Mouse (Mus musculus) myocyte (in vitro differentiated cells): ENCODE measurements around the gene Zfp280b. TPM values are rescaled to one million over a fixed set of nuclear protein-coding genes. Genes with fewer than 3 reads are reported as not detected.

Experiments
- H3K27me3 ChIP-seq: one replicate; pipeline ENCODE4 v1.6.1; 2011; ENCODE audit not compliant: control insufficient read depth, insufficient read depth, insufficient read length
- H3K36me3 ChIP-seq: one replicate; pipeline ENCODE4 v1.6.1; 2011; ENCODE audit not compliant: control insufficient read depth, insufficient read depth
- H3K4me2 ChIP-seq: one replicate; pipeline ENCODE4 v1.6.1; 2011; ENCODE audit warnings: low read depth, control low read depth
- H3K4me3 ChIP-seq: one replicate; pipeline ENCODE4 v1.5.1; 2011; ENCODE audit warnings: mild to moderate bottlenecking, control low read depth, moderate library complexity
- H3K79me2 ChIP-seq: one replicate; pipeline ENCODE4 v1.6.1; 2011; ENCODE audit not compliant: control insufficient read depth, insufficient read depth
- H3ac ChIP-seq: one replicate; pipeline ENCODE4 v1.6.1; 2011; ENCODE audit not compliant: control insufficient read depth, insufficient read length
- CEBPB ChIP-seq: IDR thresholded peaks from 2 replicates; pipeline ENCODE4 v1.6.1; 2011; ENCODE audit warnings: mild to moderate bottlenecking, moderate library complexity; ENCODE audit not compliant: poor library complexity, insufficient read depth, severe bottlenecking
- E2F4 ChIP-seq: IDR thresholded peaks from one replicate; pipeline ENCODE4 v1.6.1; 2011; ENCODE audit warnings: mild to moderate bottlenecking, control low read depth, moderate library complexity; ENCODE audit not compliant: insufficient read depth
- MAX ChIP-seq: IDR thresholded peaks from one replicate; pipeline ENCODE4 v1.6.1; 2011; ENCODE audit warnings: low read depth, mild to moderate bottlenecking, control low read depth
- MYOD1 ChIP-seq, 3 experiments: IDR thresholded peaks; one replicate each; pipeline ENCODE4 v1.6.1; 2011; ENCODE audit warnings: control low read depth in 2 of 3, low read depth in 2 of 3, mild to moderate bottlenecking in 2 of 3, moderate library complexity in 1 of 3; ENCODE audit not compliant: insufficient read length in 2 of 3, control insufficient read depth in 1 of 3
- MYOG ChIP-seq, 3 experiments: IDR thresholded peaks; one replicate each; pipeline ENCODE4 v1.6.1; 2011; ENCODE audit warnings: control low read depth in 2 of 3, low read depth in 2 of 3, mild to moderate bottlenecking in 2 of 3; ENCODE audit not compliant: insufficient read length in 2 of 3, control insufficient read depth in 1 of 3, insufficient read depth in 1 of 3
- POLR2A ChIP-seq: IDR thresholded peaks from one replicate; pipeline ENCODE4 v1.6.1; 2011; ENCODE audit warnings: low read depth, mild to moderate bottlenecking, control low read depth, moderate library complexity; ENCODE audit not compliant: insufficient read length
- POLR2AphosphoS2 ChIP-seq: IDR thresholded peaks from one replicate; pipeline ENCODE4 v1.6.1; 2011; ENCODE audit warnings: low read depth, control low read depth; ENCODE audit not compliant: insufficient read length
- REST ChIP-seq: IDR thresholded peaks from one replicate; pipeline ENCODE4 v1.6.1; 2011; ENCODE audit warnings: mild to moderate bottlenecking, control low read depth, moderate library complexity; ENCODE audit not compliant: insufficient read depth, insufficient read length
- SRF ChIP-seq: IDR thresholded peaks from one replicate; pipeline ENCODE4 v1.6.1; 2011; ENCODE audit warnings: low read depth; ENCODE audit not compliant: control insufficient read depth, insufficient read length
- TCF12 ChIP-seq: IDR thresholded peaks from one replicate; pipeline ENCODE4 v1.6.1; 2011; ENCODE audit warnings: mild to moderate bottlenecking, control low read depth; ENCODE audit not compliant: poor library complexity, insufficient read depth, severe bottlenecking
- TCF3 ChIP-seq: IDR thresholded peaks from one replicate; pipeline ENCODE4 v1.6.1; 2011; ENCODE audit warnings: low read depth, control low read depth; ENCODE audit not compliant: insufficient read length
- USF1 ChIP-seq: IDR thresholded peaks from one replicate; pipeline ENCODE4 v1.6.1; 2011; ENCODE audit warnings: low read depth, mild to moderate bottlenecking, control low read depth, moderate library complexity
- polyA plus RNA-seq: library from polyadenylated mRNA; unstranded; fragments of >200 nt; fragmentation: generic; extraction: Trizol; gene quantifications from one replicate; pipeline ENCODE4 v1.2.1, GENCODE M21; 2012; ENCODE audit warnings: missing spikeins

Zfp280b gene
- polyA plus RNA-seq, 1 experiment, result 5.7 TPM

DNA sequence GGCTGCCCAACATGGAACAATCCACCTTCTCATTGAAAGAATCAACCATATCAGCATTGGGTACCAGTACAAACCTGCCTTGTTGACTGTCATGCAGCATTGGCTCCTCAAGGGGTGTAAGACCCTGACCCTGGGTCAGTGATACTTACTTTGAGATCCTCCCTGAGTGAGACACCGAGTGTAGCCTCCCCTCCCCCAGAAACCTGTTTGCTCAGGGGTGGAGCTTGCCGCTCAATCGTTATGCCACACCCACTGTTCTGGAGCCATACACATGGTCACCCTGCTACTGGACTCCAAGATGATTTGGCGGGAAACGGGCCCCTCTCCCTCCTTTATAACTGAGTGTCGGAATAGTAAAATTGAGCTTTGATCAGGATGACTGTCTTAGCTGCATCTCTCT, 8.5 kb upstream of the Zfp280b start:
- H3ac ChIP-seq, result no peak overlapping the region
- no peaks in the 10 kb centered on the region for H3K27me3 ChIP-seq
- no peaks in the 10 kb centered on the region for H3K79me2 ChIP-seq
- TF ChIP-seq SRF (no peak), MAX (no peak), POLR2AphosphoS2 (no peak), USF1 (no peak), MYOD1 (IDR thresholded peaks at IDR 0.05; ENCODE audit: control insufficient read depth in 1 of 3, insufficient read length in 2 of 3, low read depth in 2 of 3) (no peak), MYOG (IDR thresholded peaks at IDR 0.05; ENCODE audit: control insufficient read depth in 1 of 3, insufficient read depth in 1 of 3, insufficient read length in 2 of 3, low read depth in 2 of 3) (no peak), CEBPB (no peak), E2F4 (no peak), TCF12 (no peak), REST (no peak), TCF3 (no peak), POLR2A (no peak)
- no peak overlapping the region for H3K4me2 ChIP-seq
- H3K4me3 ChIP-seq, result no peak overlapping the region
- H3K36me3 ChIP-seq, result no peaks in the 10 kb centered on the region

DNA sequence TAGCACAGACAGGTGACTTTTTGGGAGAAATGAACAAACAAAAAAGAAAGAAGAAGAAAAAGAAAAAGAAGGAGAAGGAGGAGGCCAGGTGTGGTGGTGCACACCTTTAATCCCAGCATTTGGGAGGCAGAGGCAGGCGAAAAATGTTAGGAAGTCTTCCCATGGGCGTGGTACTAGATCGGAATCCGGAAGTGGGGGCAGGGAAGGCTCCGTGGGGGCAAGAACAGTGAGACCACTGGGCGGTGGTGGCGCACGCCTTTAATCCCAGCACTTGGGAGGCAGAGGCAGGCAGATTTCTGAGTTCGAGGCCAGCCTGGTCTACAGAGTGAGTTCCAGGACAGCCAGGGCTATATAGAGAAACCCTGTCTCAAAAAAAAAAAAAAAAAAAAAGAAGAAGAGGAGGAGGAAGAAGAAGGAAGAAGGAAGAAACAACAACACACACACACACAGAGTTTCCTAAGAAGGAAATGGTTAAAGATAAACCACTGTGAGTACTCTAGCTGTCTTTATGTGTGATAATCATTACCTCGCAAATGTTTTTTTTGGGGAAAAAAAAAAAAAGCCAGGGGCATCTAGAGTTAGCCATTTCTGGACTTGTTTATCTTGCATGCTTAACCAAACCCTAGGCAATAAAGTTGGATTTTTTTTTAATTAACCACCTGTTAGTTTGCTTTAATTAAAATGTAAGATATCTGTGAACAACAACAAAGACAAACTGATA, 6.8 kb upstream of the Zfp280b start:
- H3K27me3 ChIP-seq, result no peaks in the 10 kb centered on the region
- no peaks in the 10 kb centered on the region for H3K79me2 ChIP-seq
- H3K4me3 ChIP-seq, result no peak overlapping the region
- H3K4me2 ChIP-seq, result no peak overlapping the region
- H3ac ChIP-seq, result no peak overlapping the region
- no peak for TF ChIP-seq MAX
- no peak for TF ChIP-seq TCF3
- no peak for TF ChIP-seq MYOD1 (IDR thresholded peaks at IDR 0.05; ENCODE audit: control insufficient read depth in 1 of 3, insufficient read length in 2 of 3, low read depth in 2 of 3)
- no peak for TF ChIP-seq USF1
- TF ChIP-seq SRF, result no peak
- no peak for TF ChIP-seq TCF12
- TF ChIP-seq POLR2AphosphoS2, result no peak
- TF ChIP-seq REST, result no peak
- TF ChIP-seq CEBPB, result no peak
- no peak for TF ChIP-seq POLR2A
- TF ChIP-seq E2F4, result no peak
- TF ChIP-seq MYOG (IDR thresholded peaks at IDR 0.05; ENCODE audit: control insufficient read depth in 1 of 3, insufficient read depth in 1 of 3, insufficient read length in 2 of 3, low read depth in 2 of 3), result no peak
- no peaks in the 10 kb centered on the region for H3K36me3 ChIP-seq

DNA sequence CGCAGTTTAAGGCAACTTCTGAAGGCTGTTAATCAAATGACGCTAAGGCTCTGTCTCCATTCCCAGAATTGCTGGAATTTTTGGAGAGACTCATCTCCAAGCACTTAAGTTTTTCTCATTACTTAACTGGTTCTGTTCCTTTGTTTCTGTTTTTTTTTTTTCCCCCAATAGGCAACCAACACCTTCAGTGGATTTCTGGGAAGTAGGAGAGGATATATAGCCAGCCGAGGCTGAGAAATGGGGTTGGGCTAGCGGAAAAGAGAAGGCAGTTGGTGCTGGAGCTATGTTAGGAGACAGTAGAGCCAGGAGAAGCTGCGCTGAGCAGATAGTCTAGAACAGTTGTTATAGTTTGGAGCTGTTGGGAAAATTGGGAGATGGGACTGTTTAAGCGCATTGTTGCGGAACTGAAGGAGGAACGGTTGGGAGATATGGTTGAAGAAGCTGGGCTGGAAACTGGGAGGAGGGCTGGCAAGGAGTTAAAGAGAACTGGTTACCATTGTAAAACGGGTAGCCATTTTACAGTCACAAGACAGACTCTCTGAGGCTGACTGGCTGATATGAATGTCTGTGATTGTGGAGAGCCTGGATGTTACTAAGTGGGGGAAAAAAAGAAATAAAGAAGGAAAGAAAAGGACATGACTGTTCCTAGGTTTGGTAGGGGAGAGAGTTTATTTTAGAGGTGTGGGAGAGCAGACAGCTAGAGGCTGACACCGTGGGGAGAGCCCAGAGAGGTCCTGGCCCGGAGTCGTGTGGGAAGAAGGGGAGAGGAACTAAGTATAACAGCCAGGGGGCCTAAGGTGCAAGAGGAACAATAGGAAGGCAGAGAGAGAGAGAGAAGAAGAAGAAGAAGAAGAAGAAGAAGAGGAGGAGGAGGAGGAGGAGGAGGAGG, 5.1 kb upstream of the Zfp280b start:
- no peak overlapping the region for H3ac ChIP-seq
- H3K4me2 ChIP-seq, result no peak overlapping the region
- H3K4me3 ChIP-seq, result no peak overlapping the region
- H3K36me3 ChIP-seq, result no peaks in the 10 kb centered on the region
- no peaks in the 10 kb centered on the region for H3K79me2 ChIP-seq
- H3K27me3 ChIP-seq, result no peaks in the 10 kb centered on the region
- TF ChIP-seq TCF3, result no peak

DNA sequence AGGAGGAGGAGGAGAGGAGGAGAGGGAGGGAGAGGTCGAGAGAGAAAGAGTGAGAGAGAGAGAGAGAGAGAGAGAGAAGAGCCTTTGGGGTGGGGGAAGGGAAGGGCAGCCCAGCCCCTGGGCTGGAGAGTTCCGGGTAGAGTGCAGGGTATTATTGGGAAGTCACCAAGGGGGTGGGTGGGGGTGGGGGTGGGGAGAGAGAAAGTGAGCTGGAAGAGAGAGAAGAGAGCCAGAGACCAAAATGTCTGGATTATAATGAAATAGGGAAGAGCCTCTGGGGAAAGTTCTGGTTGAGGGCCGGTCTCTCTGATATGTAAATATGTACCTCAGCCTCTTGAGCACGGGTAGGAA, 4.5 kb upstream of the Zfp280b start:
- H3K4me2 ChIP-seq, result no peak overlapping the region
- TF ChIP-seq E2F4, result no peak
- no peak for TF ChIP-seq POLR2AphosphoS2
- no peak for TF ChIP-seq MYOG (IDR thresholded peaks at IDR 0.05; ENCODE audit: control insufficient read depth in 1 of 3, insufficient read depth in 1 of 3, insufficient read length in 2 of 3, low read depth in 2 of 3)
- no peak for TF ChIP-seq USF1
- TF ChIP-seq TCF12, result no peak
- no peak for TF ChIP-seq SRF
- no peak for TF ChIP-seq POLR2A
- TF ChIP-seq REST, result no peak
- TF ChIP-seq MYOD1 (IDR thresholded peaks at IDR 0.05; ENCODE audit: control insufficient read depth in 1 of 3, insufficient read length in 2 of 3, low read depth in 2 of 3), result no peak
- no peak for TF ChIP-seq CEBPB
- TF ChIP-seq MAX, result no peak
- TF ChIP-seq TCF3, result no peak

DNA sequence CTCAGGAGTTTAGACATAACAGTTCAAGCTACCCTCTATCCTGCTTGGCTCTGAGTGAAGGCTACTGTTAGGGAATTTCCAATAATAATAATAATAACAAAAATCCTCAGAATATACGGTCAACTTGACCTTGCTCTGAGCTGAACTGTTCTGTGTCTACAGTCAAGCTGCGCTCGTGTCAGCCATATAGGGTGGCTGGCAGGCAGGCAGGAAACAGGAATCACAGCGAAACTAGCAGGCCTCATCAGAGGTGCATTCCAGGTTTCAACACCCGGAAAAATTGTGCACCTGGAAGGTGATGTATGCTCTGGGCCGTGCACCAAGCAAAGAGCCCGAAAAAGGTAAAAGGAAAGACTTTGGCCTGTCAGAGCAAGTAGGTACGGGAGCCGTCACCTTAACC, 4.1 kb upstream of the Zfp280b start:
- Histone ChIP-seq H3ac (no peak overlapping the region), H3K79me2 (peaks cover 8% of the 10 kb centered on the region), H3K36me3 (no peaks in the 10 kb centered on the region), H3K4me3 (no peak overlapping the region), H3K4me2 (no peak overlapping the region), H3K27me3 (no peaks in the 10 kb centered on the region)
- no peak for TF ChIP-seq USF1
- no peak for TF ChIP-seq MYOG (IDR thresholded peaks at IDR 0.05; ENCODE audit: control insufficient read depth in 1 of 3, insufficient read depth in 1 of 3, insufficient read length in 2 of 3, low read depth in 2 of 3)
- TF ChIP-seq TCF3, result no peak
- no peak for TF ChIP-seq MYOD1 (IDR thresholded peaks at IDR 0.05; ENCODE audit: control insufficient read depth in 1 of 3, insufficient read length in 2 of 3, low read depth in 2 of 3)
- no peak for TF ChIP-seq REST
- TF ChIP-seq CEBPB, result no peak
- TF ChIP-seq MAX, result no peak
- no peak for TF ChIP-seq TCF12
- no peak for TF ChIP-seq POLR2AphosphoS2
- TF ChIP-seq SRF, result no peak
- no peak for TF ChIP-seq POLR2A
- no peak for TF ChIP-seq E2F4

More for the DNA sequence above, 4.5 kb upstream of the Zfp280b start:
- Histone ChIP-seq H3ac (no peak overlapping the region), H3K4me3 (no peak overlapping the region), H3K79me2 (peaks cover 4% of the 10 kb centered on the region), H3K27me3 (no peaks in the 10 kb centered on the region), H3K36me3 (no peaks in the 10 kb centered on the region)
